In genomic region chr11:78832816-78833314, GRCm38 (mm10) we compare ENCODE assay signal across 8 mouse cellular contexts. TPM values are rescaled to one million over a fixed set of nuclear protein-coding genes. Genes with fewer than 3 reads are reported as not detected.
A peak's percentile ranks its signal among the peaks of the same experiment; 100 is the strongest.
DNase-seq lines count a peak whose midpoint lies in the region; ATAC-seq lines count a peak whose summit lies in the region.

No protein-coding gene starts in this region.

- H3K4me3 ChIP-seq in heart, embryonic 10.5 days: peak overlapping the region; percentile 9; the same call in 1 of the 2 replicates
- no peak overlapping the region for H3K4me3 ChIP-seq in forebrain, embryonic 15.5 days

- WGBS in heart, embryonic 10.5 days: 19% methylated on average over 13 of the region's 13 CpGs
- WGBS in forebrain, embryonic 15.5 days: 79% methylated on average over 13 of the region's 13 CpGs

- H3K36me3 ChIP-seq in heart, embryonic 10.5 days: no peaks in the 10 kb centered on the region
- no peaks in the 10 kb centered on the region for H3K36me3 ChIP-seq in forebrain, embryonic 15.5 days

- peak overlapping the region; percentile 73 for H3K27ac ChIP-seq in heart, embryonic 10.5 days
- no peak overlapping the region for H3K27ac ChIP-seq in forebrain, embryonic 15.5 days (replicated peaks)

- H3K27me3 ChIP-seq in heart, embryonic 10.5 days (ENCODE audit: insufficient read depth, poor library complexity, severe bottlenecking): no peaks in the 10 kb centered on the region
- no peaks in the 10 kb centered on the region for H3K27me3 ChIP-seq in forebrain, embryonic 15.5 days

- peaks cover 61% of the 10 kb centered on the region for H3K4me1 ChIP-seq in heart, embryonic 10.5 days
- peaks cover 22% of the 10 kb centered on the region for H3K4me1 ChIP-seq in forebrain, embryonic 15.5 days

- no peaks in the 10 kb centered on the region for H3K9me3 ChIP-seq in heart, embryonic 10.5 days
- H3K9me3 ChIP-seq in forebrain, embryonic 15.5 days: no peaks in the 10 kb centered on the region

- no peak overlapping the region for H3K4me2 ChIP-seq in forebrain, embryonic 15.5 days (replicated peaks)

- DNase-seq in gastrocnemius, adult 18-20 months (ENCODE audit: low spot score): peak; percentile 14
- DNase-seq in gastrocnemius, adult 8-10 months (ENCODE audit: low spot score in 2 of 2): no peak
- DNase-seq in adrenal gland, postnatal 10 days: peak; percentile 72
- DNase-seq in heart, embryonic 10.5 days (ENCODE audit: low spot score): peak; percentile 95
- peak; percentile 61 to 75 for DNase-seq in kidney, postnatal 4 days
- DNase-seq in adipocyte (ENCODE audit: low spot score): no peak

- no peak overlapping the region for H3K9ac ChIP-seq in forebrain, embryonic 15.5 days (replicated peaks)

- ATAC-seq in megakaryocyte-erythroid progenitor cell, adult 5-6 weeks (replicated peaks; ENCODE audit: low FRiP score, low TSS enrichment, poor library complexity, severe bottlenecking): peak; percentile 92
- ATAC-seq in forebrain, embryonic 15.5 days (replicated peaks): no peak

RNA-seq across cellular contexts. Expression of gene Lyrm9, which starts 6.5 kb away (rescaled TPM):
- 10 to 100 TPM; 12.3 to 17.3 TPM for total RNA-seq in gastrocnemius, adult 18-20 months (2021)
- total RNA-seq in gastrocnemius, adult 8-10 months (2022): 10 to 100 TPM; 15.7 to 22.0 (median 19.6) TPM
- total RNA-seq in adrenal gland, postnatal 10 days (2021): 10 to 100 TPM; 23.2 to 30.6 TPM
- 25.9 and 36.8 TPM in 2 replicates for polyA plus RNA-seq in heart, embryonic 10.5 days (2016; fragmentation: Nextera tagmentation; extraction: Ambion mirVana)
- 13.9 and 15.4 TPM in 2 replicates for total RNA-seq in megakaryocyte-erythroid progenitor cell, adult 5-6 weeks (2014; fragmentation: Nextera tagmentation)
- total RNA-seq in megakaryocyte-erythroid progenitor cell, adult 5-6 weeks (2017): 38.5 and 91.6 TPM in 2 replicates
- 29.7 and 32.7 TPM in 2 replicates for polyA plus RNA-seq in forebrain, embryonic 15.5 days (2015; fragmentation: Nextera tagmentation; extraction: Ambion mirVana)

Comparison
In these comparisons a context has a peak if more than half of its experiments do, and no peak if none do; other contexts are left out.
1. DNase-seq: peak in gastrocnemius, adult 18-20 months (single experiment), adrenal gland, postnatal 10 days (single experiment), heart, embryonic 10.5 days (single experiment) and kidney, postnatal 4 days (2 of 2); none in gastrocnemius, adult 8-10 months (0 of 2) and adipocyte (single experiment).